Mouse (Mus musculus): Measurements from ENCODE around the gene Egfl7.

- TF ChIP-seq CTCF (IDR thresholded peaks at IDR 0.05; ENCODE audit: extremely low read depth, insufficient read depth, insufficient read length, insufficient replicate concordance) = no peak
- no peak for TF ChIP-seq POLR2A (IDR thresholded peaks at IDR 0.05; ENCODE audit: low read depth, low read length)
These were observed 61.3 kb downstream of the Egfl7 start for GRCm38 (mm10) chr2:26641006-26641647.
